Mouse (Mus musculus): ENCODE data around the gene Nudt14. TPM values are rescaled to one million over a fixed set of nuclear protein-coding genes. Genes with fewer than 3 reads are reported as not detected.

Gene Nudt14
- total RNA-seq (2021) = 1 to 10 TPM; 4.4 to 5.7 TPM

DNA sequence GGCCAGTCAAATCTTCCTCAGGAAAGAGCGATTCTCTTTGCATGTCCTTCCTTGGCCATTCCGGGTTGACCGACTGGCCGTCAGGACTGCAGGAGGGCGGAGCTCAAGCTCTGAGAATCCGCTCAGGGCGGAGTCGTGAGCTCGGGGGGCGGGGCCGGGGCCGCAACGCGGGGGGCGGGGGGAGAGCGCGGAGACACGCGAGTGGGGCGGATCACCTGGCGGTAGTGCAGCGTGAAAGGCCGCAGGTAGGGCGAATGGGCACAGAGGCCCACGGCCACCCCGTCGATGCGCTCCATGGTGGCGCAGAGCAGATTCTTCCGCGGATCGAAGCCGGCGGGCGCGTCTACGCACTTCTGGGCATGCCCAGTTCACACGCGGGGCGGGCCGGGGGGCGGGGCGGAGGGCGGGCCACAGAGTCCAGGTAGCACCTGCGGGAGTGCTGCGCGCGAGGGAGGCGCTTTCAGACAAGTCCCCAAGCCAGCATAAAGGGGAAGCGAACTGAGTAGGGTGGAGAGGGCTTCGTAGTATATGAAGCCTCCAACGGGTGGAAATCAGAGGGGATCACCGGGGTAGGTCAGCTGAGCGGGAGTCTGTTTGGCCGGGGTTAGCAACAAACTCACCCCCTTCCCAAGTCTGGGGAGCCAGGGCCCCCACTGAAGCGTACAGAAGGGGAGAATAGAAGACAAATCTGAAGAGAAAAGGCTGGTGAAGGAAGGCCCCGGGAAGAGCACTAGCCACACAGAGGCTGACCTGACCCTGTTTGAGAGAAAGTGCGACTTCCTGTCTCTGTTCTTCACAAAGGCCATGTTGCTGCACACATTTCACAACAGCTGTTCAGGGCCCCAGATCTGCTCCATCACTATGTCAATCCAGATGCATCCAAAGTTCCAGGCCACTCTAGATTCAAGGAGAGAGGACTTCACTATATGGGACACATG, at the start of gene Nudt14:
Nudt14 (minus strand) TSS at position 349 of the 938 bp plus-strand sequence.
- peak; percentile 55 for DNase-seq (ENCODE audit: low spot score)
- intact Hi-C loops (cut with DNase I) = no loop called here

DNA sequence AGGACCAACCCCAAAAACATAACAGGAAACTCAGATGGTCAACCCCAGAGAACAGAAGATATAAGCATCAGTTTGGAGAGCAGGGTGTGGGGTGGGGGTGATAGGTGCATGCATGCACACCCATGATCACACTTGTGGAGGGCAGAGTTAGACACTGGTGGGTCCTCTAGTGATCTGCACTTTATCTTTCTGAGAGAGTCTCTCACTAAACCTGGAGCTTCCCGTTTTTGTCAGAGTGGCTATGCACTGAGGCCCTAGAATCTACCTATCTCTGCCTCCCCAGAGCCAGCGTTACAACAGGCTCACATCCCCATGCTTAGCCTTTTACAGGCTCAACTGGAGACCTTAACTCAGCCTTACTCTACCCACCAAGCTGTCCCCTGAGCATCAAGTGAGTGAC, 49.5 kb upstream of the Nudt14 start:
- DNase-seq (ENCODE audit: low spot score) = no peak
- intact Hi-C loops (cut with DNase I) = no loop called here

DNA sequence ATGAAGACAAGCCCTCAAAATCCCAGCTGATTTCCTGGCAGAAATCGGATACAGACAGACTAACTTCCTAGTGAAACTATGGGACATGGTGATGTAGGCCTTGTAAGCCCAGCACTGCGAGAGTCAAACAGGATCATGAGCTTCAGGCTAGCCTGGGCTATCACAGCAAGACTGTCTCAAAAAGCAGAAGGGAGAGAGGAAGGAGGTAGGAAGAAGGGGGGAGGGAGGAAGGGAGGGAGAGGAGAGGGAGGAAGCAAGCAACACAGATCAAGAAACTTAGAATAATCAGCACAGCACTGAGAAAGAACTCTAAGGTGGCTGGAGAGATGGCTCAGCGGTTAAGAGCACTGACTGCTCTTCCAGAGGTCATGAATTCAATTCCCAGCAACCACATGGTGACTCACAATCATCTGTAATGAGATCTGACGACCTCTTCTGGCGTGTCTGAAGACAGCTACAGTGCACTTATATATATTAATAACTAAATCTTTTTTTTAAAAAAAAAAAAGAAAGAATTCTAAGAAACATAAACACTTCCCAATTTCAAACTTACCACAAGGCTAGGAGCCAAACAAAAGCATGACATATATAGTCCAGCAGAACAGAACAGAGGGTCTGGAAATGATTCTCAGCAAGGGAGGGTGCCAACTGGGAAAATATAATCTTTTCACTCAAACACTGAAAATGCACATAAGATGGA, 48.9 kb upstream of the Nudt14 start:
- intact Hi-C loops (cut with DNase I) = no loop called here
- DNase-seq (ENCODE audit: low spot score) = no peak

DNA sequence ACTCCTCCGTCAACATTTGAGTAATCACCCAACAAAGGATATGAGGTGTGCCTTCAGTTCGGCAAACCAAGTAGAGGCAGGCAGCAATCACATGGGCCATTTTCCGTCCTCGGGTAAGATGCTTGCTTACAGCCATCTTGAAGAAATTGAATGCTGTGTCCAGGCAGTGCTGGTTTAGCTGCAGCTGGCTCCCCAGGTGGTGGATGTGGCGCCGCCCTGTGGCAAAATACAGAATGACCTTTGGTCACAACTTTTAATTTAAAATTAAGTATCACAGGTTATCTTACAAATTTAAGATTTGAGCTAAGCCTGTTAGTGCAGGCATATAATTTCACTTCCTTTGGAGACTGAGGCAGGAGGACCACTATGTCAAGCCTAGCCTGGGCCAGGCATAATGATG, 46.0 kb upstream of the Nudt14 start:
- intact Hi-C loops (cut with DNase I) = no loop called here
- no peak for DNase-seq (ENCODE audit: low spot score)

DNA sequence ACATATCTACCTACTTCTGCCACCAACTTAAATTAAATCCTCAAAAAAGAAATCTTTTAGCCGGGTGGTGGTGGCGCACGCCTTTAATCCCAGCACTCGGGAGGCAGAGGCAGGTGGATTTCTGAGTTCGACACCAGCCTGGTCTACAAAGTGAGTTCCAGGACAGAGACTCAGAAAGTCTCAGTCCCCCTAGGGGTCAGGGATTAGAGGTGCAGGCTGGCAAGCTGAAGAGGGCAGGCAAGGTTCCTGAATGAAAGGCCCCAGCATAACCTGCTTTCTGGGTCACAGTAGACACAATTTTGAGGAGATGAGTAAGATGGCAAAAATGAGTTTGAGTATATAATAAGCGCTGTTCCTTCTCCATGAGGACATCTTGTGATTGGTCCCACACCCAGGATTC, 43.4 kb upstream of the Nudt14 start:
- intact Hi-C loops (cut with DNase I) = no loop called here
- DNase-seq (ENCODE audit: low spot score) = no peak

DNA sequence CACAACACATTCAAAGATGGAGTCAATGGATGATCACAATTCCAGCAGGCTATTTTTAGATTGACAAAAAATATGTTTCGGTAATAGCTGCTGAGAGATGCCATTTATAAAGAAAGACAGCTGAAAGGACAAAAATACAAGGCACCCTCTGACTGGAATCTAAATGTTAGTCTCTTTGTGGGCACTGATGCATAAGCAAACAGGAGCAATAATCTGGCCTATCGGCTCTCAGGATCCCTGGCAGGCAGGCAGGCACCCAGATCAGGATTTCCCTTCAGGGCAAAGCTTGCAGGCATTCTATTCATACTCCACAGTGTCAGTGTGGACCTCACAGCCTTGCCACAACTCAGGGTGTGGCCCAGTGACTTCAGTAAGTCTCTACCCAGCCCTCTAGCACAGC, 40.1 kb upstream of the Nudt14 start:
- intact Hi-C loops (cut with DNase I) = no loop called here
- DNase-seq (ENCODE audit: low spot score) = no peak

DNA sequence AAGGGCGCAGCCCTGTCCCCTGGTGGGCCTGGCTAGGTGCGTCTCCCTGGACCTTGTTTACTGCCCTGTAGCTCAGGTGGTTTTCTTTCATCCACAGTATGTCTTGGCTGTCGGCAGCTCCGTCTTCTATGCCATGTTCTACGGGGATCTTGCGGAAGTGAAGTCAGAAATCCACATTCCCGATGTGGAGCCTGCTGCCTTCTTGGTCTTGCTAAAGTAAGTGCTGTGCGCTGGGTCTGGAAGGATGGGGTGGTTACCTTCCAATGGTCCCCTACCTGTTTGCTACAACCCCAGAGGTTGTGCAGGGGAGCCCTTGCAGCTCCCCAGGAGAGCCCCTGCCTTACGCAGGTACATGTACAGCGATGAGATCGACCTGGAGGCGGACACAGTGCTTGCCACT, 35.2 kb upstream of the Nudt14 start:
- intact Hi-C loops (cut with DNase I) = no loop called here
- DNase-seq (ENCODE audit: low spot score) = no peak

DNA sequence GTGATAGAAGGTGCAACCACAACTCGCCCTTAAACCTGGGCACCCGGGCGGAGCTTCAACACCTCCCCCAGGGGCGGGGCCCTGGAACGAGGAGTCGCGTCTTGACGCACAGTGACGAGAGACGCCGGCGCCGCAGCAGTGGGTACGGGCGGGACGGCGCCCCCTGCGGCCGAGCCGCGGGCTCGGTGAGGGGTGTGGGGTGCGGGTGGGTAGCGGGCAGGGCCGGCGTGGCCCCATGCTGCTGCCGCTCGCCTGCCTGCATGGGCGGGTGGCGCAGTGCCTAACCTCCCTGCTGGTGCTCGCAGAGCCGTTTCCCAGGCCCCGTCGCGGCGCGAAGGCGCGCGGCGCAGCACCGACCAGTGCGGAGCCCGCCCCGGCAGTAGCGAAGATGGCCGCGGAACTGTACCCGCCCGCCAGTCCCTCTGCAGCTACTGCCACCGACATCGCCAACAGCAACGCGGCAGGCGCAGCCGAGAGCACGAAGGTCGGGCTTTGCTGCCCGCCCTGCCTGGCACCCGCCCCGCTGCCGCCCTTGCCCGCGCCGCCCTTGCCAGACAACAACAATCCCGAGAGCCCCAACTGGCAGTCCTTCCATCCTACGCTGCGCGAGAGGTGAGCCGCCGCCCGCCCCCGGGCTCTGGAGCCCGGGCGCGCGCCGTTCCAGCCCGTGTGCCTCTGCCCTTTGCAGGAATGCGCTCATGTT, 34.6 kb upstream of the Nudt14 start, which contains the start of gene Btbd6:
Btbd6 (plus strand) TSS at position 112 of the 703 bp plus-strand sequence.
- peak; percentile 72 for DNase-seq (ENCODE audit: low spot score)
- intact Hi-C loops (cut with DNase I) = no loop called here

DNA sequence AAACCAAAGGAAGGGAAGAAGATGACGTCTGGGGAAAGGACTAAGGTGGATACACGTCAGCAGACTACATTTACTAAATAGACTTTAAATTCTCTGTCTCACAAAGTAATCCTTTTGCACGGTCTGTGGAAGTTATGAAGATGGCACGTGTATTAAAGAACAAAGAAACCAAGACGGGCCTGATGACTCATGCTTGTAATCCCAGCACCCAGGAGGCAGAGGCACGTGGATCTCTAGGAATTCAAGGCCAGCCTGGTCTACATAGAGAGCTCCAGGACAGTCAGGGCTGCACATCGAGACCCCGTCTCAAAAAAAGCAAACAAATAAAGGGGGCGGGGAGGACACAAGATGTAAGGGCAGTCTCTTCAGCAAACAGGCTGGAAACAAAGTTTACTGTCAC, 32.8 kb upstream of the Nudt14 start:
- DNase-seq (ENCODE audit: low spot score) = no peak
- intact Hi-C loops (cut with DNase I) = no loop called here

DNA sequence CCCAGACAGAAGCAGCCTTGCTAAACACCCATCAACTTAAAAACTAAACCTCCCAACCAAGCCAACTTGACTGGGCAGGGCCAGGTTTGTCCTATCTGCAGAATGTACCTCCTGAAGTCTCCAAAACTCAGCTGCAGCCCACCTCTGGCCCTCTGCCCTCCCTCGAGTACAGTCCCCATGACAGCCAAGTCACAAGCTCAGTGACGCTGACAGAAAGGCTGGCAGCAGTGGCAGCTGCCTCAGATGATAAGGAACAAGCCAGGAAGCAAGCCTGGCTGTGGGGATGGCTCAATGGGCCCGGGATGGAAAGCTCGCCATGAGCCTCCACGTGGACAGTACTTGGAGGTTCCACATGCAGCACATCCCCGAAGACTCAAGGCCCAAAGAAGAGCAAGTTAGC, 27.7 kb upstream of the Nudt14 start:
- intact Hi-C loops (cut with DNase I) = no loop called here
- DNase-seq (ENCODE audit: low spot score) = no peak

DNA sequence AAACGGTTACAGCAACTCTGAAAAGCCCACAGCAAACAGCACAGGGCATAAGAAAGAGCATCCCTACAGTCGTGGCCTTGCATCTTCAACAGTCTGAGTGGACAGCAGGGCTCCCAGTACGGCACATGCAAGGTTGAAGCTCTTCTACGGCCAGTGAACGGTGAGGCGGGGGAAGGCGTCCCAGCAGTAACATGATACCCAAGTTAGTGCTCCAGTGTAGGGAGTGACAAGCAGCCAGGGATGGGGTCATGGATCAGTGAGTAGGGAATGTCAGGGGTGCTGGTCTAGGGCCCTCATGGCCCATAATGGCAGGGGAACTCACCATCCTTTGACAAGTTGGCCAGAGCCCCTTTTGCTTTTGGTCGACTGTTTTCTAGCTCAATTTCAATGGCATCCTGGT, 27.0 kb upstream of the Nudt14 start:
- intact Hi-C loops (cut with DNase I) = no loop called here
- no peak for DNase-seq (ENCODE audit: low spot score)

DNA sequence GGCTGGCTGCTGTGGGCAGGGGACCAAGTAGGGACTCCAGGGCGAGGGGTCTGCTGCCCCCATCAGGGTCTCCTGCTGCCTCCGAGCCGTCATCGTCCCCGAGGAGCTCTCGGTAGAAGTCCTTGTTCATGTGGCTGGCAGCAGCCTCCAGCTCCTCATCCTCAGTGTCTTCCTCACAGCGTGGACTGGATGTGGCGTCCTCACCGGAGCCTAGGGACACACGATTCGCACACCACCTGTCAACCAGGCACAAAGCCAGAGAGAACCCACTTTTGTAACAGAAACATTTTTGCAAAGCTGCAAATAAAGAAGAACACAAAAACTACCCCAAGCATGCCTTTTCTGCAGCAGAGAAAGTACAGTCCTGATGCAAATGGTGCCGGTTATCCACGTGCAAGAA, 23.9 kb upstream of the Nudt14 start:
- intact Hi-C loops (cut with DNase I) = no loop called here
- DNase-seq (ENCODE audit: low spot score) = no peak

DNA sequence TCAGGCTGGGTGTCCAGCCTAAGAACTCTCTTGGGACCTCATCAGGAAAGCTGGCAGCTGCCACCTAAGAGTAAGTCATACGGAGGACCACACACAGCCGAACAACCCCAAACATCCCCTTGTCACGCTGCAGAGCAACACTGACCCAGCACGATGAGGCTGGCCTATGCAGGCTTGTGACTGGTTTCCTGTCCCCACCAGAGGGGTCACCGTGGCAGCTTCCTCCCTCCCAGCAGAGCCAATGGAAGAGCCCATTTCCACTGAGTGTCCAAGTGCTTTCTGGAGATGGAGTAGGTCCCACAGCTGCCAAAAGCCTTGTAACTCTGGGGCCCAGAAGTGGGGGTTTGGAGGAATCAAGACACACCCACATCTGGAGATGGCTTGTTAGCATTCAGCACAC, 19.9 kb upstream of the Nudt14 start:
- intact Hi-C loops (cut with DNase I) = no loop called here

DNA sequence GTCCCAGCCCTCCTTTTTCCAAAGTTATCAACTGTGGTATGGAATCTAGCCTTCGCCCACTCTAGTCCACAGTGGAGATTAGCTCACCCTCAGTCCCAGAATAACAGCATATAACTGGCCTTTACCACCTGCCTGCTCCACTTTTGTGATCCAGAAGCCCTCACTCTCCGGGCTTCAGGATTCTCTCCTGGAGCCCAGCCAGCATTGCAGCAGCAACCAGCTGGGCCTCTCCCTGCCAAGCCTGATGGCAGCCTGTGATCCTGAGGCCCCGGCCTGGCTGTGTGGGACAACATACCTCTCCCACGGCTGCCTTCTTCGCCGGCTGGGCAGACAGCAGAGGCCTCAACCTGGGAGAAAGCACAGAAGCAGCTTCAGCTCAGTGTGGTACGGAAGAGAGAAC, 19.5 kb upstream of the Nudt14 start:
- intact Hi-C loops (cut with DNase I) = no loop called here
- no peak for DNase-seq (ENCODE audit: low spot score)

More for the DNA sequence above, 19.9 kb upstream of the Nudt14 start:
- no peak for DNase-seq (ENCODE audit: low spot score)

DNA sequence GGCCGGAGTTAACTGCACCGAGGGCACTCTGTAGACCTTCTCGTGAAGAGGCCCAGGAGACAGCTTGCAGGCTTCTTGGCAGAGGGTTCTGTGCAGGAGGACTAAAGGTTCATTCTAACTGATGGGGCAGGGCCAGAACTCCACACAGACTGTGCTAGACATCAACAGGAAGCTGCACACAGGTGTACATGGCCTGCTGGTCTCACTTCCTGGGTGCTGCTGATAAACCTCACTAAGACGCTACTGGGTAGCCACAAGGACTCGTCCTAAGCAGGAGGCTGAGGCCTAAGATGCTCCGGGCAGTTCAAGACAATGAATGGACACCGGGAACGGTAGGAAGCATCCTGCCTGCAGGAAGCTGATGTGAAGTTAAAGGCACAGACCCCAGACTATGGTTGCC, 17.5 kb upstream of the Nudt14 start:
- no peak for DNase-seq (ENCODE audit: low spot score)
- intact Hi-C loops (cut with DNase I) = loop anchor here (5.0 kb wide), 2 partner anchors 143 to 198 kb away; partner anchors contain the start of gene Tedc1

DNA sequence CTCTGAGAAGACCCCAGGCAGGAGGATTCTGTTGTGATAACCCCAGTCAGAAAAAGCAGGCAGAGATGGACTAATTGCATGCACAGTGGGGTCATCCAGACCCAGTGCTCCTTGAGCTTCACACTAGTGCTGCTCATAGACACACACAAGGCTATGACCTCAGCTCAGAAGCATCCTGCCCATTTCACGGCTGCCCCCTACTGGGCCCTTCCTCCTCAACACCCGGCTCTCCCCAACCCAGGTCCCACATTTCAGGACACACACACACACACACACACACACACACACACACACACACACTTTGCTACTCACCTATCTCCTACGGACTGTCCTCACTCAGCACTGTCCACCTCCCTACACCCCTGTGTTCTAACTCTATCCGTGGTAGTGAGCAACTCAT, 16.4 kb upstream of the Nudt14 start:
- DNase-seq (ENCODE audit: low spot score) = no peak
- intact Hi-C loops (cut with DNase I) = loop anchor here (5.0 kb wide), 2 partner anchors 144 to 199 kb away; partner anchors contain the start of gene Tedc1

DNA sequence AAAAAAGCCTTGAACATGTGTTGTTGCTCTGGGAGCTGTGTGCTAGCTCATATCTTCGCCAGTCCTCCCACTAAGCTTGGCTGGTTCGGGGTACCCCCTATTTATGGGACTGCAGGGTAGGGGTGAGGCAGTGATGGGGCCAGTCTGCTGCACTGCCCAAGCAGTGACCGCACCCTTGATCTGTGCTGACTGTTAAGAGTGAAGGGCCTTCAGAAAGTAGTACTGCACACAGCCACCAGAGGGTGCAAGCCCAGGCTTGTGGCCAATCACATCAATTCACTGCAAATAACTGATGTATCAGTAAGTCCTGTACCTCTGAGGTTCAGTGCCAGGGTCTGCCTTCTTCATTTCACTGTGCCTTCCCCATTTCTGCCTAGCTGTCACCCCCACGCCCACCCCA, 13.9 kb upstream of the Nudt14 start:
- intact Hi-C loops (cut with DNase I) = loop anchor here (1.0 to 5.0 kb wide), 4 partner anchors 80 to 202 kb away; partner anchors contain the start of genes Tedc1 and Tex22
- peak; percentile 42 for DNase-seq (ENCODE audit: low spot score)

DNA sequence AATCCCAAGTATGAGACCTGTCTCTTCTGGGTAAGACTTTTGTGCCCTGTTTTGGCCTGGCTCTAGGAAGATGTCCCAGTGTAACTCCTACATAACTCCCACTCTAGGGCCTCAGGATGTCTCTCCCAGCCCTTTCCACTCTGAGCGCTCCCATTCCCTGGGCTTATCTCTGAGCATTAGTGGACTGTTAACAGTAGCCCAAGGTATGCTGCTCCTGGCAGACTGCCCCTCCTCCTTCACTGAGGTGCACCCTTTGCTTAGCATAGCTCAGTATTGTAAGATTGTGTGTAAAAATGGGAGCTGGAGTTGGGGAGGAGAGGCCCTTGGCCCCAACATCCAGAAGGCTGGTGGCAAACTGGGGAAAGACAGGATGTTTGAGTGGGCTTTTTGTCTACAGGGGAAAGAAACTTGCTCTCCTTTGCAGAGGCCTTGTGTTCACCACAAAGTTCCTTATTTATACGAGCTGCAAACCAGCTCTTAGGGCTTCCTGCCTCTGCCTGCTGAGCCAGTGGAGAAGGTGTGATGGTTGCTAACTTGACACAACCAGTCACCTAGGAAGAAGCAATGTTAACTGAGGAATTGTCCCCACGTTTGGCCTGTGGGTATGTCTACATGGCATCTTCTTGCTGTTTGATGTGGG, 11.1 kb upstream of the Nudt14 start:
- intact Hi-C loops (cut with DNase I) = no loop called here
- no peak for DNase-seq (ENCODE audit: low spot score)

DNA sequence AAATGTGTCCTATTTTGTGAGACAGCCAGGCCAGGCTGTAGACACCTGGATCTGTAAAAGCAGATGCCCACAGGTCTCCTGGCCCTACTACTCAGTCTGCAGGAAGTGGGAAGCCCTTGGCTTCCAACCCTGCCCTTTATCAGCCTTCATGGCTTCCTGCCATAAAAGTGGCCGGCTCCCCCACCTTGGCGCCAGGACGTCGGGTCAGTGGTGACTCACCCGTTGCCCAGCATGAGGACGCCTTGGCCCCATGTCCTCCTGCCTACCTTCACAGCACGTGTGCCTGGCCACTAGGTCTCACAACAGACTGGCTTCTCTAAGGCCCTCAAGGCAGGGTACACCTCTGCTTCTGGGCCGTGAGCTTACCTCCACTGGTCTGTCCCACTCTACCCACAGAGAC, 10.5 kb upstream of the Nudt14 start:
- peak; percentile 60 for DNase-seq (ENCODE audit: low spot score)
- intact Hi-C loops (cut with DNase I) = no loop called here

All from heart, postnatal 25 days (tissue).